Mouse (Mus musculus): ENCODE results near the gene Defb19. TPM values are rescaled to one million over a fixed set of nuclear protein-coding genes. Genes with fewer than 3 reads are reported as not detected.

Gene Defb19
- not detected for total RNA-seq (2022)

DNA sequence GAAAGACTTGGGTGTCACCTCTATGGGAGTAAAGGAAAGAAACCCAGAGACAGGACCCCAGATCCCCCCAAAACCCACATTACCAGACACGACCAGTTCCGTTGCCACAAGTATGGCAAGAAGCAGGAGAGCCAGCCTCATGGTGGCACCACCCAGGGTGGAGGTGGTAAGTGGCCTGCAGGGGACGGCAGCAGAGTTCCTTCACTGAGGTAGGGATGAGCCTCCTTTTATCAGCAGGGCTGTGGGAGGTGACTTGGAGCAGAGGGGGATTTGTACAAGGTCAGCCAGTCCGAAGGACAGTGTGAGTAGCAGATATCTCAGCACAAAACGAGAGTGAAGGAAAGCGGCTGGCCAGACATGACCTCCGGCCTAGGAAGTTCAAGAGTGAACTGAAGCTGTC, at the start of gene Defb19:
Defb19 (minus strand) TSS at position 206 of the 400 bp plus-strand sequence.
- no peak for DNase-seq (ENCODE audit: low spot score in 2 of 2)

DNA sequence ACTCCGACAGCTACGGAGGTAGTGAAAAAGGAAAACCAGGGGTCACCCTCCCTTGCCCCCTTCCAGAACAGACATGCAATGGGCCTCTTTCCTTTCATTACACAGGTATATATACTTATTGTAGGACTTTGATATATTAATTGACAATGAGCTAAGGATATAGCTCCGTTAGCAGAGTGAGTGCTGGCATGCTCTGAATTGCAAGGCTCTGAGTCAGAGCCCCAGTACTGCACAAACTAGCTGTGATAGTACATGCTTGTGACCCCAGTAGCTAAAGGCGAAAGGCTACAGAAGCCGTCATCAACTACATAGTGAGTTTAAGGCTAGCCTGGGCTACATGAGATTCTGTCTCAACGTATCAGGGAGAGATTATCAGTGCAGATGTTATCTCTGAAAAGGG, 49.8 kb upstream of the Defb19 start:
- DNase-seq (ENCODE audit: low spot score in 2 of 2): no peak

DNA sequence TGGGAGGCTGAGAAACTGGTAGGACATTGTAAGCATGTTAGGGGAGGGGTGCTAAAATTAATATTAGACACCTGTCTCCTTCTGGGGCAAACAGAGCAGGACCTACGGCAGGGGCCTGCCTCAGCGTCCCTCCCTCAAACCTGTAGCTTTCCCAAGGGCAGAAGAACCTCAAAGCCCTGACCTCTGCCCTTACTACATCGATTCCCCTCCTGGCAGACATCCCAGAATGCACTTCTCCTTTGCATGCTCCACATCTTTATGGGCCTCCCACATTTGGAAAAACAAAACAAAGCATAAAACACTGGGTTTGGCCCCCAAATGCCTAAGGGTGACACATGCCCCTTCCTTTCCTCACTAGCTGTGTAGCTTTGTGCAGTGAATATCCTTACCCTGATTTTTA, 49.1 kb upstream of the Defb19 start:
- no peak for DNase-seq (ENCODE audit: low spot score in 2 of 2)

DNA sequence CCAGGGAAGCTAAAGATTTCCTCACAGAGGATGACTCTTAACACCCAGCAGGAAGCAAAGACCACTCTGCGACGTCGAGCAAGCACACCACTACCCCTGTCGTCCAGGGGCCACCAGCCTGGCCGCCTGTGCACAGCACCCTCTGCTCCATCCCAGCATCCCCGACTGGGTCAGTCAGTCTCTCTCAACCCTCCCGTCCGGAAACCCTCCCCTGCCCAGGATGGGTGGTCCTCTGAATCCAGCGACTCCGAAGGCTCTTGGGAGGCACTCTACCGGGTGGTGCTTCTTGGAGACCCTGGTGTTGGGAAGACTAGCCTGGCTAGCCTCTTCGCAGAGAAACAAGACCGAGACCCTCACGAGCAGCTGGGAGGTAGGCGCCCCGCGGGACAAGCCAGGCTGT, 48.0 kb upstream of the Defb19 start:
- DNase-seq (ENCODE audit: low spot score in 2 of 2): no peak

DNA sequence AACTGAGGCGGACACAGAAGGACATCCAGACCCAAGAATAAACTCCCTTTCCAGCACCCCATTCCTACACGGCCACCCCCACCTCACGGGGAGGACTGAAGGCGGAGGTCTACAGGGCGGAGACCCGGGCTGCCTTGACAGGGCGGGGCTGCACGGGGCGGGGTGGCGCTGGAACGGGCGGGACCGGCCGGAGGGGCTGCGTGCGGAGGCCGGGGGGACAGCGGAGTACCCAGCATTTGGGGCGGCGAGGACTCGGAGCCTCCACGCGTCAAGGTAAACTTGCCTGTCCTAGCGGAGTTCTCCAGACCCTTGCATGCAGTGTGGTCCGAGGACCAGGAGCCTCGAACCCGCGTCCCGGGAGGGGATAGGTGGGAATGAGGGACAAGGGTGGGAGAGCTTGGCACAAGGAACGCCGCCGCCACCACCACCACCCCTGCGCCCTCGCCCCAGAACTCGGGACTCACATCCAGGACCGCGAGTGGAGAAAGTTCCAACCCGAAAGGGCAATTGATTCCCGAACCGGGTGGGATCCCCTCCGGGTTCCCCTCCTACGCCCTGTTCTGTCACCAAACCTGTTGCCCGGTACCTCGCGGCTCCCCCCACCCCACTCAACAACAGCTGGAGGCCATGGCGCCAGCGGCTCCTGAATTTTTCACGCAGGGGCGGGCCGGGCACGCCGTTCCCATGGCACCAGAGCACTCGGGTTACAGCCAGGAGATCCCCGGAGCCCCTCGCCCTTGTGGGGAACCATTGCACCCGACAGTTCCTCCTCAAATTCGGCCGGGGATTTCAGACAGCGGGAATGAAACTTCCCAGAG, 46.9 kb upstream of the Defb19 start, which contains the start of gene Rem1:
Rem1 (plus strand) TSS at position 178 of the 818 bp plus-strand sequence.
- DNase-seq (ENCODE audit: low spot score in 2 of 2): no peak

DNA sequence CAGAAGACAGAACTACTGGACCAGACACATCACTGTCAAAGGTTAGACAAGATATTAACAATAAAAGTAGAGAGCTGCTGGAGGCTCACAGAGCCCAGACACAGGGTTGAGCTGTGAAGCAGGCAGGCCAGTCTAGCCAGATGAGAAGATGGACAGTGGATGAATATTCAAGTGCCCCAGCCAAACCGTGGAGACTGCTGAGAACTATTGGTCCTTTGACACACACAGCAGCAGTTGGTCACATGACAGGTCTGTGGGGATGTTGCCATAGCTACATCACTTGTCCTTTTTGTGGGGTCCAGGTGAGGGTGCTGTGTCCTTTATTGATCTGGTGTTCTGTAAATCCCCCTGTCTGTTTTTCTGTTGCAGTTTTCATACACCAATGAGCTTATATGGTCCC, 45.1 kb upstream of the Defb19 start:
- no peak for DNase-seq (ENCODE audit: low spot score in 2 of 2)

DNA sequence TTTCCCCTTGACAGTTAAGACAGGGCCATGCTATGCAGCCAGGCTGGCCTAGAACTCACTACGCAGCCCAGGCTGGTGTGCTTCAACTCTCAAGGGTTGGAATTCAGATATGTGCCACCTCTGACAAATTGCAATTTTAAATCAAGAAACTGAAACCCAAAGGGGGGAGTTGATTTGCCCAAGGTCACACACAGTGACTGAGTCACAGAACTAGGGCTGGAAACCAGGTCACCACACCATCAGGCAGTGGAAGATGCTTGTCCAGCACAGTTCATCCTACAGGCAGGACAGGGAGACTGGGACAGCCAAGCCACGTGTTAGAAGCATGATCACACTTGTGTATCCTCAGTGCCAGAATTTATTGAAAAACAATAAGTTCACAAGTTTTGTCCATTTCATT, 44.5 kb upstream of the Defb19 start:
- DNase-seq (ENCODE audit: low spot score in 2 of 2): no peak

DNA sequence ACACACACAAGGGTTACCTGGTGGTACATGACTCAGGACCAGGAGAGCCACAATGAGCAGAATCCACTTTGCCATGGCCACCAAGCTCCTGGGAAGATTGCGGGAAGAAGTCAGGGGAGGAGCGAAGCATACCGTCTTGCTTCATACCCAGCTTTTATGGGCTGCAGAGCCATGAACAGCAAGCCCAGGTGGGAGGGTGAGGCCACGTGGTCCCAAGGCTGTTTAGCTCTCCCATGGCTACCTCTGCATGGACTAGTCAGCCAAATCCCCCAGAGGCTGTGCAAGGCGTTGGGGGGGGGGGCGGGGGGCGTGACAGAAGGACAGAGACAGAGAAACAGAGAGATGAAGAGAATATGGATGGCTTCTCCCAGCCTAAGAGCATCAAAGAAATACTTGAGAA, 42.8 kb upstream of the Defb19 start, which contains the start of gene Defb25:
Defb25 (minus strand) TSS at position 101 of the 400 bp plus-strand sequence.
- DNase-seq (ENCODE audit: low spot score in 2 of 2): no peak

DNA sequence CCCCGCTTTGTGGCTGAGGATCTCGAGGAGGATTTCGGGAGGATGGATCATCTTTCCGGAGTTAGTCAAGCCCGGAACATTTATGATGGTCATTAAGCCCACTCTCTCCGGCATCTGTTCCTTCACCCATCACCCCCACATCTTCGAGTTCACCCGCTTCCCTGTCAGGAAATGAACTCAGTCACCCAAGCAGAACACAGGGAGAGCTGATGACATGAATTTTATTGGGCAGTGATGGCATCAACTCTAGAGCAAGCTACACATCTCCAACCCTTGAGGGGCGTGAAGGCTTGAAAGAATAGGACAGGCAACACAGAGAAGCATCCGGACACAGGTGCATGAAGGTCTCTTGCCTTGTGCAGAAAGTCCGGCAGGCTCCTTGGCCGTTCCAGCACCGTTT, 42.0 kb upstream of the Defb19 start:
- no peak for DNase-seq (ENCODE audit: low spot score in 2 of 2)

DNA sequence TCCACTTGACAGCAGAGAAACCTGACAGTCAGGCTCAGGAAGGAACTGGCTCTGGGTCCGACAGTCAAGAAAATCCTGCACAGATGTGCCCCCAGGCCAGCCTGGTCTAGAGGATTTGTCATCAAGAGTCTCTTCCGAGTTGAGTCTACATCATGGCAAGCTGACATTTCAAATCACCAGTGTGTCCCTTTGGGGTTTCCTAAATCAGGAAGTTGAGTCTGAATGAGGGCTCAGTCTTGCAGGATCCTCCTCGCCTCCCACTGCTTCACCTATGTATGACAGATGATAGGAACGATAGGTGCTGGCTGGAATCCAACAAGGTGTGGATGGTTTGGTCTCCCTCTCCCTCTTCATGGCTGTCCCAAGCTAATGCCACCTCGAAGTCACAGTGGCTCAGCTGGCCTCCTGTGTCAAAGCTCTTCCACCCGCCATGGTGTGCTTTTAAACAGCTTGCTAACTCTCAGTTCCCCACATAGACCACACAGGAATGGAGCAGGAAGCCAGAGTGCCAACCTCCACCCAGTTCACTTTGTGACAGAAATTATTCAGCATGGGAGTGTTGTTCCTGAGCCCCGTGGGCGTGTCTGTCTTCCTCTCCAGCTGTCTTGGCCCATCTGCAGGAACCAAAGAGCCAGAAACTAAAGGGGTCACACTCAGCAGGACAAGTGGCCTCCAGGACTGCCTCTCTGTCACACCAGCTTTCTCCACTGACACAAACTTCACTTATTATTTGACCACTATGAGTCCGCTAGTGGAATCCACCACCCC, 40.4 kb upstream of the Defb19 start:
- no peak for DNase-seq (ENCODE audit: low spot score in 2 of 2)

DNA sequence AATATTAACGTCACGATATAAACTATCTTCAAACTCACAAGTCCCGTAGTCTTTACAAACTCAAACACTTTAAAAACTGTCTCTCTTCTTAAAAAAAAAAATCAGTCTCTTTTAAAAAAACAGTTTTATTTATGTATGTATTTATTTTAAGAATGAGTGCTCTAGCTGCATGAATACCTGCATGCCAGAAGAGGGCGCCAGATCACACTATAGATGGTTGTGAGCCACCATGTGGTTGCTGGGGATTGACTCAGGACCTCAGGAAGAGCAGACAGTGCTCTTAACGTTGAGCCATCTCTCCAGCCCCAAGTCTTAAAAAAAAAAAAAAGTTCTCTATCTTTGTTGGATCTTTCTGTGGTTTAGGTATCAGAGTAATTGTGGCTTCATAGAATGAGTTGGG, 37.3 kb upstream of the Defb19 start:
- no peak for DNase-seq (ENCODE audit: low spot score in 2 of 2)

DNA sequence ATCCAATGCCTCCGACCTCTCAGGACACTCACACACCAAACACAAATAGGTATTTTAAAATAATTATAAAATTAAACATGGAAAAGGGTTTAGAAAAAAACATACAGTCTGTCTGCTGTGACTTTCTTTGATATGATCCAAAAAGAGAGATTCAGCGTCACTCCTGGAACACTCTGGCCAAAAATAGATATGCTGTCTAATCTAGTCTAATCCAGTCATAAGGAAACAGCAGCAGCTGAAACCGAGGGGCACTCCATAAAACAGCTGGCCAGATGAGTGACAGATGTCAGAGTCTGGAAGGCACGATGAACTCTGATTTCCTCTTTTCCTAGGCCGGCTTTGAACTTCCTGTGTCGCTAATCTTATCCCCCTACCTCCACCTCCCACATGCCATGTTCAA, 36.4 kb upstream of the Defb19 start:
- DNase-seq (ENCODE audit: low spot score in 2 of 2): no peak

DNA sequence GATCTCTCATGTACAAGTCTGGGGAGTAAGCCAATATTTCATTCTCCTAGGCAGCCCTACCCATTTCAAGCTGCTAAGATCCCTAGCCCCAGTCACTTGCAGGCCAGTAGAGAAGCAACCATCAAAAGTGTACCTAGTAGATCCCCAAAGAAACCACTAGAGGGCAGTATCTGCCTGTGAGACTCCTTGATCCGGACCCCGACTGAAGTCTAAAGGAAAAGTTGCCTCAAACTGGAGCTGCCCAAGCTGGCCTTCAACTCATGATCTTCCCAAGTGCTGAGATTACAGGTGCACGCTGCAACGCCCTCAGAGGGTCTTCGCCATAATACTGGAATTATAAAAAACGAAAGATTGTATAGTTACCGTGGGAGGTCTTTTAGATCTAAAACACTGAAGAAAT, 35.5 kb upstream of the Defb19 start:
- peak; percentile 21 to 61 for DNase-seq (ENCODE audit: low spot score in 2 of 2)

DNA sequence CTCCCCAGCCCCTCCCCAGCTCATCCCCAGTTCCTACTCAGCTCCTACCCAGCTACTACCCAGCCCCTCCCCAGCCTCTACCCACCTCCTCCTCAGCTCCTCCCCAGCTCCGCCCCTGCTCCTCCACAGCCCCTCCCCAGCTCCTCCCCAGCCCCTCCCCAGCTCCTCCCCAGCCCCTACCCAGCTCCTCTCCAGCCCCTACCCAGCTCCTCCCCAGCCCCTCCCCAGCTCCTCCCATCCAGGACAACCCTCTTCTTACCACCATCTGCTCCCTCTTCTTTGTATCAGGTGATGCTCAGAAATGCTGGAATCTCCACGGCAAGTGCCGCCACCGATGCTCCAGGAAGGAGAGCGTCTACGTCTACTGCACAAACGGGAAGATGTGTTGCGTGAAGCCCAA, 32.1 kb upstream of the Defb19 start:
- no peak for DNase-seq (ENCODE audit: low spot score in 2 of 2)

DNA sequence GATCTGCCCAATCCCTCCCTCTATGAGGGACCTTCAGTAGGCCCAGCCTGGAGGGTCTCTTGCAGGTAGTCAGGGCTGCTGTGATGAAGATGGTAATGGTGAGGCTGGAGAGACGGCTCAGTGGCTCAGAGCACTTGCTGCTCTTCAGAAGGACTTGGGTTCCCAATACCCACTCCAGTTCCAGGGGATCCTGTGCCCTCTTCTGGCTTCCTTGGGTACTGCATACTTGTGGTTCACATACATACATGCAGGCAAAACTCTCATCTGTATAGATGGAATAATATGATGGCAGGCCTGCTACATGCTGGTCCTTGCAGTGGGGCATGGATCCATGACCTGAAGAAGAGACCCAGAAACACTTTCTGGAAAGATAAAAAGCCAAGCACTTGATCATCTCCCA, 28.6 kb upstream of the Defb19 start:
- no peak for DNase-seq (ENCODE audit: low spot score in 2 of 2)

DNA sequence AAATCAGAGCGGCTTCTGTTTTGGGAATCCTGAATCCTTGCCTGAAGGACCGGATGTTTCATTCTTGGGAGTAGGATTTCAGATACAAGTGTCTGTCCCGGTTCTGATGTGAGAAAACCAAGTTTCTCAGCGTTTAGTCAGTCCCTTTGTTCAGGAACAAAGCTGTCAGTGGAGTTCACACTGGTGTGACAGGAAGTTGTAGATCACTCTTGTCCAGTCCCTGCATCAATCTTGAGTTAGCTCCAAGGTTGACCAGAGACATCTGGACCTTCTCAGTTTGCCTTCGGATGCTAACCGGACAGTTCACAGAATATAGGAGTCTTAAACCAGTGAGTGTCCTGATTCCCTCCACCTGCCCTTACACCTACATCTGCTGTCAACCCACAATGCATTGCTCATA, 27.6 kb upstream of the Defb19 start:
- DNase-seq (ENCODE audit: low spot score in 2 of 2): no peak

DNA sequence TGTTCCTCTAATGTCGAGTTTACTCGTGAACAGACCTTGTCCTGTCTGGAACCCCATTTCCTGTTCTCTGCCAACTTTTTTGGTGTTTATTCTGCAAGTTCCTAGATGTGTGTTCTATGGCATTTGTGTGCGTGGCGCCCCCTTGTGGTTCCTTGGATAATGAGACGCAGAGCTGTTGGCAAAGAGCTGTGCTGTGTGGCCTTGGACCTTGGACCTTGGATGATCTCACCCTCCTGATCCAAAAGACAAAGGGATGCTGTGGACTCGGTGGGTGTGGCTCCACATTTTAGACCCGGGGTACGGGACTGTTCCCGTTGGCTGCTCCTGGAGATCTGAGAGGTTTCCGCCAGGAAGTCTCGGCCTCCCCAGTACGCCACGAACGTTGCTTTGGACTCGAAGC, 23.9 kb upstream of the Defb19 start, which contains the start of gene Defb36:
Defb36 (plus strand) TSS at position 271 of the 400 bp plus-strand sequence.
- peak in 1 of 2 experiments; percentile 16 for DNase-seq (ENCODE audit: low spot score in 2 of 2)

DNA sequence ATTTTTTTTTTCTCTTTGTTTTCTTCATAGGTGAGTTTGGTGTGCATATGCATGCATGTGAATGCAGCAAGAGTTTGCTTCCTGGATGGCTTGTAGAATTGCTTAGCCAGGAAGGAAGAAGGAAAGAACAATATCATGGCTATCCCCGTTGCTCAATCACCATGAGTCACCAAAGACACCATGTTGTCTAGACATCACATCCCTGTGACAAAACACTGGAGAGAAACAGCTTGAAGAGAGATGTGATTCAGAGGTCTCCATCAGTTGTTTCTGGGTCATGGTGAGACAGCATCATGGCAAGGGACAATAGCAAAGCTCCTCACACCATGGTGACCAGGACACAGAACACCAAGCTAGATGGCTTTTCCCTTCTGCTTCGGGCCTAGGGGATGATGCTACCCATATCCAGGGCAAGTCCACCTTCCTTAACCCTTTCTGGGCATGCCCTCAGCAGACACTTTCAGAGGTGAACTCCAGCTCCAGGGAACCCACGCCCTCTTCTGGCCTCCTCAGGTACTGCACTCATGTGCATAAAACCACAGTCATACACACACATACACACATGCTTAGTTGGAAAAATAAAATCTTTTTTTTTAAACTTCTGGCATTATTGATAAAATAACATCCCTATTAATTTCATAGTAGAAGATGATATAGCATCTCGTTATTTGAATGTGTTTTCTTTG, 21.3 kb upstream of the Defb19 start:
- DNase-seq (ENCODE audit: low spot score in 2 of 2): no peak

DNA sequence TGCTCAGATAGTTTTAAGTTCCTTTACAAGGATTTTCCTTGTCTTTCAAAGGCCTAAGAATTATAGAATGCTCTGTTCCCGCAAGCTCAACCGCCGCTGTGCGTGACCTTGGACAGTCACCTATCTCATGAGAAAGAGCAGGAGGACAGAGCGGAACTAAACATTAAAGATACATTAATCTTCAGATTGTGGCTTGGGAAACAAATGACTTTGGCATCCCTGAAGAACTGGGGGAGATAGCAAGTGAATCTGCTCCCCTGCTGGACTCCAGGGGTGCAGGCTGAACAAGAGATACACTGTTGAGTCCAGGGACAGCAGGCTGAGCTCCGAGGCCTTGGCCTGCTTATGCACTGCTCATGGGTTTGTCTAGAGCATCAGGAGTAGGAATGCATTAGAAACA, 20.0 kb upstream of the Defb19 start:
- no peak for DNase-seq (ENCODE audit: low spot score in 2 of 2)

DNA sequence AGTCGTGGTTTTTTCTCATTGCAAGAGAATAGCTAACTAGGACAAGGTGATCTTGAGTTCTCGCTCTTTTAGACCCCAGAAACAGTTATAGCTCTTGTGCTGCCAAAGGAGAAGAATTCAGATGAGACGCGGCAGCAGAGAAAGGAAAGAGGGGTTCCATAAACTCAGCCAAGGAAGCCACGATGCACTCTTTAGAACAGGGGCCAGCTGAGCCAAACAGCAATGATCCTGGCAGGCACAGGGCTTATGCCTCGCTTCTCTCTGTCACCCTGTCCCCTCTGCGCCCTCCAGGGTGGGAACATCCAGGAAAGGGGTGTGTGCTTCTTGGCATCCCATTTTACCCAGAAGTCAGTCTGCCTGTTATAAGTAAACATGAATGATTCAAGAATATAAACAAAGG, 19.2 kb upstream of the Defb19 start, which contains the start of gene Defb45:
Defb45 (minus strand) TSS at position 101 of the 400 bp plus-strand sequence.
- DNase-seq (ENCODE audit: low spot score in 2 of 2): no peak

DNA sequence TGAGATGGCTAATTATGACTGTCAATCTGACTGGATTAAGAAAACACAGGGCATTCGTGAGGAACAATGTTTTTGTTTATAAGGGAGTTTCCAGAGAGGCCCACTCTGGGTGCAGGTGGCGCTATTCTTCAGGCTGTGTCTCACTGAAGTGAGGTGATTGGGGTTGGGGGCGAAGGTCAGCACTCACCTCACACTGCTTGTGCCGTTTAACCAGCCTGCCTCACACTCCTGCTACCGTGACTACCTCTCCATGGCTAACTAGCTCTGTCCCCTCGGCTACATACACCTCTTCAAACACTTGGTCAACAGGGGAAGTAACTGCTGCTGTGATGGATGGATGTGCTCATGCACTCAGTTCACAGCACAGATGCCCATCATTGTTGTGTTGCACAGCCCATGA, 8.9 kb upstream of the Defb19 start:
- no peak for DNase-seq (ENCODE audit: low spot score in 2 of 2)

DNA sequence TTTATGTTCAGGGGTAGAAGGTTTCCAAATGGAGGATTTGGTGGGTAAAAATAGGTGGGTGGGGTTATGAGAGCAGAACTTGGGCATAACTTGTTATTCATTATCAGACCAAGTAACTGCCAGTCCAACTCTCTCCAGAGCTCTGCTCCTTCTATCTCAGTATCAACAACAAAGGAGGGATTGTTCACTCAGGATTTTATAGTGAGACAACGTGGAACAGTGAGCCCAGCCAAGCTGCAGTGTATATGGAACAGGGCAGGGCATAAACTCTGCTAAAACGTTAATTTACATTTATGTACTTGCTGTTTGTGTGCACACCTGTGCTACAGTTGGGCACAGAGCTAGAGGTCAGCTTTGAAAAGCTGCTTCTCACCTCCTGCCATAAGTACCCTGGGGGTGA, 8.3 kb upstream of the Defb19 start:
- no peak for DNase-seq (ENCODE audit: low spot score in 2 of 2)

All from layer of hippocampus, adult 8-10 months (tissue).